Mouse (Mus musculus) testis, adult 2 months (tissue): ENCODE data around the gene Ildr1.

Experiments used
- CTCF ChIP-seq: fragments of 200-500 bp; IDR thresholded peaks from 2 replicates; pipeline ENCODE4 v1.5.1; 2012; ENCODE audit warnings: low read depth, mild to moderate bottlenecking, inconsistent platforms, low read length, moderate library complexity; ENCODE audit not compliant: control insufficient read depth, insufficient read depth, insufficient replicate concordance
- POLR2A ChIP-seq: fragments of 200-500 bp; IDR thresholded peaks from 2 replicates; pipeline ENCODE4 v1.6.1; 2012; ENCODE audit warnings: low read depth, mild to moderate bottlenecking, inconsistent platforms, low read length, moderate library complexity; ENCODE audit not compliant: control insufficient read depth

DNA sequence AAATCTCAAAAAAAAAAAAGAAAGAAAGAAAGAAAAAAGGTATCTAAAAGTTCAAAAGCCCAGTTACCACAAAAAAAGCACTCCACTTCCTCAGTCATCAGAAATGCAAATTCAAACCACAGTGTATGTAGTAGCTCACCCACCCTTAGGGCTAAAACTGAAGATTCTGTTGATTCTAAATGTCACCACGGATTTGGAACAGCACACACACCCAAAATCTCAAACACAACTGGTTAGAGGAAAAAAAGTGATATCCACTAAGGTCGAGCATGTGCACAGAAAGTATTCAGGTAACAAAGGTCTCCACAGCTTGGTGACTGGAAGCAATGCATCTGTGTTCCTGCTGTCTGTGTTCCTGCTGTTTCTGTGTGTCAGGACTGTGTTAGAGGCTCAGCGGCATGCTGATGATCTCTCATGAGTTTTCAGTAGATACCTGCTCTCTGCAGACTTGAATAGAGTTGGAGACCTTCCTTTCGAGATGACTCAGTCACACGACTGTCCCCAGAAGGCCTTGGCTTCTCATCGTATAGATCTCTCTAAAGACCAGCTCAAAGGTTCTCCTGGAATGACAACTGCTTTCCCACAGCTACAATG is 9.4 kb upstream of the Ildr1 start:
- TF ChIP-seq CTCF (no peak), POLR2A (no peak)
